Mouse (Mus musculus): ENCODE data around the gene Tbc1d22a.

DNA sequence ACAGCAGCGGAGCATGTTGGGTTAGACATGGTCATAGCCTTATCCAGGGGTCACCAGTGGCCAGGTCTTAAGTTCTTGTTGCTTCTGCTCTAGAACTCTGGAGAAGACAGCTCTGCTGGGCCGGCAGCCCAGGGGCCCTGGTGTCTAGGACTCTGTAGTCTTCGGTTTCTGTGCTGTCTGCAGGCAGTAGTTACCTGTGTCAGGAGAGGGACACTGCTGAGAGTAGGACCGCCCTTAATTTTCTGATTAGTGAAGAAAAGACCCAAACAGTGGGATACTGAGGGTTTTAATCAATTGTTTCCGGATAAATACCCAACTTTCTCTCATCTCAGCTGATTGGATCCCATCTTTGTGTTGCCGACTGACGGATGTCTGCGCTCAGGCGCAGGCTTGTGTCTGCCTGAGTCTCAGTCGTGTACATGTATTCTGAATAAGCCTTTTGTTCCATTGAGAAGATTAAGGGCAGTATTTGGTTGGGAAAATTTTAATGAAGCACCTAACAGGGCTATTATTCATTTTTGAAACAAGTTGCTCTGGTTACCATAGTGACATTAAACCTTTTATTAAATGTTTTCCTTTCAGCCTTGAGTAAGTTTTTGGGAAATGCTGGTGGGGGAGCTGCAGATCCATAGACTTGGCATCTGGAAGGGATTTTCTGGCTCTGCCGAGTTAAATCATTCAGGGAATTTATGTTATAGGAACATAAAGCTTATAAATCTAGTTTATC, 62.4 kb downstream of the Tbc1d22a start:
- no peak for TF ChIP-seq CTCF (IDR thresholded peaks at IDR 0.05; ENCODE audit: low read depth, low read length)
- TF ChIP-seq POLR2A (IDR thresholded peaks at IDR 0.05; ENCODE audit: borderline replicate concordance, low read depth, low read length) = no peak

Data from bone marrow macrophage, adult 2 months (primary cell).